ENCODE assay signal across 9 mouse cellular contexts in genomic region chr5:136442238-136443187, GRCm38 (mm10).
DNase-seq lines count a peak whose midpoint lies in the region; ATAC-seq and TF ChIP-seq lines count a peak whose summit lies in the region.
"Had no signal": no experiment of that assay in that cellular context is flagged by ENCODE, and none has a peak within 500 bp of the region (broad histone marks: within the 10 kb centered on the region; RNA-seq: fewer than 3 reads in every experiment).

No protein-coding gene starts in this region.

- TF ChIP-seq CTCF in thymus, adult 2 months (IDR thresholded peaks at IDR 0.05; ENCODE audit: borderline replicate concordance, control insufficient read depth, extremely low read depth, insufficient read depth, low read length, poor library complexity) = no peak

- no peaks in the 10 kb centered on the region for H3K27me3 ChIP-seq in liver, embryonic 15.5 days
- H3K27me3 ChIP-seq in heart, embryonic 11.5 days (ENCODE audit: control insufficient read depth, insufficient read depth, low read length) = no peaks in the 10 kb centered on the region
- no peaks in the 10 kb centered on the region for H3K27me3 ChIP-seq in thymus, adult 2 months (ENCODE audit: control insufficient read depth, insufficient read depth, low read length)
- H3K27me3 ChIP-seq: embryonic facial prominence, embryonic 12.5 days; neural tube, embryonic 12.5 days had no signal

- 0 out of 2 replicates have a peak, but pooled peaks have one; percentile 28 for ATAC-seq in liver, embryonic 15.5 days (ENCODE audit: insufficient read depth)
- no peak for ATAC-seq in heart, embryonic 11.5 days (replicated peaks; ENCODE audit: insufficient number of reproducible peaks, low FRiP score, low TSS enrichment)

- H3K27ac ChIP-seq in liver, embryonic 15.5 days (replicated peaks) = no peak overlapping the region
- peak overlapping the region; percentile 17; the same call in 1 of the 2 replicates for H3K27ac ChIP-seq in heart, embryonic 11.5 days (ENCODE audit: low read depth, low read length)
- H3K27ac ChIP-seq in thymus, adult 2 months (ENCODE audit: control insufficient read depth, insufficient read depth, low read length) = peak overlapping the region; percentile 94
- H3K27ac ChIP-seq: embryonic facial prominence, embryonic 12.5 days; neural tube, embryonic 12.5 days had no signal

- H3K36me3 ChIP-seq in liver, embryonic 15.5 days (replicated peaks) = no peaks in the 10 kb centered on the region; the same call in 1 of the 2 replicates
- H3K36me3 ChIP-seq in heart, embryonic 11.5 days (ENCODE audit: control insufficient read depth, insufficient read depth, low read length) = no peaks in the 10 kb centered on the region
- 0 out of 2 replicates have a peak, but pooled peaks cover 5% of the 10 kb centered on the region for H3K36me3 ChIP-seq in thymus, adult 2 months (ENCODE audit: control insufficient read depth, insufficient read depth, low read length)
- H3K36me3 ChIP-seq: embryonic facial prominence, embryonic 12.5 days; neural tube, embryonic 12.5 days had no signal

- no peak for TF ChIP-seq POLR2A in thymus, adult 2 months (IDR thresholded peaks at IDR 0.05; ENCODE audit: control insufficient read depth, extremely low read depth, insufficient read depth, low read length, poor library complexity)

- no peak overlapping the region for H3K4me2 ChIP-seq in liver, embryonic 15.5 days
- H3K4me2 ChIP-seq in heart, embryonic 11.5 days = no peak overlapping the region
- H3K4me2 ChIP-seq: embryonic facial prominence, embryonic 12.5 days; neural tube, embryonic 12.5 days had no signal

- no peaks in the 10 kb centered on the region for H3K4me1 ChIP-seq in liver, embryonic 15.5 days (replicated peaks)
- H3K4me1 ChIP-seq in heart, embryonic 11.5 days (ENCODE audit: control insufficient read depth, insufficient read depth, low read length) = peaks cover 21% of the 10 kb centered on the region
- peaks cover 21% of the 10 kb centered on the region for H3K4me1 ChIP-seq in thymus, adult 2 months (replicated peaks; ENCODE audit: control insufficient read depth, insufficient read depth, low read length)

- H3K9me3 ChIP-seq in liver, embryonic 15.5 days (replicated peaks) = no peaks in the 10 kb centered on the region
- no peaks in the 10 kb centered on the region for H3K9me3 ChIP-seq in heart, embryonic 11.5 days (replicated peaks; ENCODE audit: control insufficient read depth, low read length)
- H3K9me3 ChIP-seq: embryonic facial prominence, embryonic 12.5 days; neural tube, embryonic 12.5 days had no signal

- no peak overlapping the region for H3K4me3 ChIP-seq in liver, embryonic 15.5 days (replicated peaks)
- H3K4me3 ChIP-seq in heart, embryonic 11.5 days (ENCODE audit: low read depth, low read length) = no peak overlapping the region
- no peak overlapping the region for H3K4me3 ChIP-seq in thymus, adult 2 months (ENCODE audit: control insufficient read depth, insufficient read depth, low read length)
- H3K4me3 ChIP-seq: embryonic facial prominence, embryonic 12.5 days; neural tube, embryonic 12.5 days had no signal

- H3K9ac ChIP-seq in liver, embryonic 15.5 days = no peak overlapping the region
- H3K9ac ChIP-seq in heart, embryonic 11.5 days (ENCODE audit: low read depth, low read length) = no peak overlapping the region
- H3K9ac ChIP-seq: embryonic facial prominence, embryonic 12.5 days; neural tube, embryonic 12.5 days had no signal

- no peak for DNase-seq in liver
- peak; percentile 78 for DNase-seq in kidney, adult 9 months
- DNase-seq in thymus, adult 2 months = peak; percentile 49
- no peak for DNase-seq in adrenal gland, adult 2 months
- no peak for DNase-seq in urinary bladder, postnatal 10 days (ENCODE audit: low spot score)

- WGBS in liver, embryonic 15.5 days (ENCODE audit: insufficient replicate concordance) = 70% methylated on average over 11 of the region's 11 CpGs
- 51% methylated on average over 11 of the region's 11 CpGs for WGBS in heart, embryonic 11.5 days (ENCODE audit: insufficient replicate concordance)
- 74% methylated on average over 11 of the region's 11 CpGs for WGBS in thymus, adult 2 months

Comparison
In these comparisons a context has a peak if more than half of its experiments do, and no peak if none do; other contexts are left out.
1. DNase-seq: peak in kidney, adult 9 months (single experiment) and thymus, adult 2 months (single experiment); none in liver (single experiment), adrenal gland, adult 2 months (single experiment) and urinary bladder, postnatal 10 days (single experiment).